Mouse (Mus musculus): ENCODE data around the gene Txndc16.

DNA sequence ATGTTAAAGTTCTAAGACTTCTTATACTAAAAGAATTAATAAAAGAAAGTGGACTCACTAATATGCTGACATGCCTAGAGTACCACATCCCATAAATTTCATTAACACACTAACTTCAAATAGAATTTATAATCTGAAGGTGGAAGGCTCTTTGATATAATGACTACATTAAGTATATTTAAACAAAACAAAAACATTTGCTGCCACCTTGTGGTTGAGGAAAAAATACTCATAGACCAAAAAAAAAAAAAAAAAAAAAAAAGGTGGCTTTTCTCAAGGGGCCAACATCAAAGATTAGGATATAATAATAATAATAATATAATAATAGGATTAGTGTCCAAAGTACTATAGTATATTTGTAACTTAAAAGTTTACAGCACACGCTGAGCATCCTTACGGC is 66.9 kb downstream of the Txndc16 start:
- TF ChIP-seq GATA1 (IDR thresholded peaks at IDR 0.05; ENCODE audit: borderline replicate concordance, low read length), result no peak
- TF ChIP-seq FLI1 (IDR thresholded peaks at IDR 0.05; ENCODE audit: low read length), result no peak
